Mouse (Mus musculus) lung, postnatal 0 days (tissue): ENCODE results near the gene 4921524J17Rik.

ENCODE experiments used
- CTCF ChIP-seq: IDR thresholded peaks from 2 replicates; pipeline ENCODE4 v1.5.1; 2016; ENCODE audit warnings: antibody characterized with exemption, mild to moderate bottlenecking
- EP300 ChIP-seq: IDR thresholded peaks from 2 replicates; pipeline ENCODE4 v1.6.1; 2016; ENCODE audit warnings: antibody characterized with exemption, mild to moderate bottlenecking, control low read depth

DNA sequence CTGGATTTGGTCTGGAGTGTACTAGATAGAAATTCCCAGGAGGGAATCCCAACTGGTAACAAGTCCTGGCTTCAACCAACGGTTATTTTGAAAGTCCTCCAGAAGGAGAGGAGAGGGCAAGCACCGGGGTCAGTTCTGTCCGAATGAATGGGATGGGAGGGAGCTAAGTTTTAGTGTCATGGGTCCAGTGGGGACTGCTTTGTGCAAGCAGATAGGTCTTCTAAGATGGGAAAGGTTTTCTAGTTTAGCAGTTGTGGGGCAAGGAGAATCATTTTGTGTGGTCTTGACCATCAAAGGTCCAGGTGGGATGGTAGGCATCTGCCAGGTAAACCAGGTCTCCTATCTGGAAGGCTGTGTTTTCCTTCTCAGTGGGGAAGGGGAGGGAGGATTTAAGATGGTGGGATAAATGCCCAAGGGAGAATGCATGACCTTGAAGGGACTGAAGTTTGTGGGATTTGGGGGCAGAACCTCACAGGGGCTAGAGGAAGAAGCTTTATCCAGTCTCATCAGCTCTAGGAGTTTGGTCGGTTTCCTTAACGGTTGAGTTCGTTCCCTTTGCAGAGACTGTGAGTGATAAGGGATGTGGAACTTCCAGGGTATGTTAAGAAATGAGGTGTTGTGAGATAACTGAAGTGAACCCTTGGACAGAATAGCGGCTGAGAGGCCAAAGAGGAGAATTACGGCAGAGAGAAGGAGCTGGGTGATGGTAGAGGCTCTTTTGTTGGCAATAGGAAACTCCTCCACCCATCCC, 36.8 kb downstream of the 4921524J17Rik start:
- no peak for TF ChIP-seq CTCF
- no peak for TF ChIP-seq EP300
